Mouse (Mus musculus): ENCODE results near the gene Zfhx3.

Zfhx3 gene

GRCm38 (mm10) chr8:108951560-108951959 is 1009.1 kb downstream of the Zfhx3 start:
- no peak for DNase-seq

DNA sequence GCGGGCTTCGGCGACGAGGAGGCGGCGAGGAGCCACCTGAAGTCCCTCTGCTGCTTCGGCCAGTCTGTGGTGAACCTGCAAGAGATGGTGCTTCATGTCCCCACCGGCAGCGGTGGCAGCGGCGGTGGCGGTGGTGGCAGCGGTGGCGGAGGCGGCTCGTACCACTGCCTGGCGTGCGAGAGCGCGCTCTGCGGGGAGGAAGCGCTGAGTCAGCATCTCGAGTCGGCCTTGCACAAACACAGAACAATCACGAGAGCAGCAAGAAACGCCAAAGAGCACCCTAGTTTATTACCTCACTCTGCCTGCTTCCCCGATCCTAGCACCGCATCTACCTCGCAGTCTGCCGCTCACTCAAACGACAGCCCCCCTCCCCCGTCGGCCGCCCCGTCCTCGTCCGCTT is 1014.0 kb downstream of the Zfhx3 start:
- DNase-seq = no peak

DNA sequence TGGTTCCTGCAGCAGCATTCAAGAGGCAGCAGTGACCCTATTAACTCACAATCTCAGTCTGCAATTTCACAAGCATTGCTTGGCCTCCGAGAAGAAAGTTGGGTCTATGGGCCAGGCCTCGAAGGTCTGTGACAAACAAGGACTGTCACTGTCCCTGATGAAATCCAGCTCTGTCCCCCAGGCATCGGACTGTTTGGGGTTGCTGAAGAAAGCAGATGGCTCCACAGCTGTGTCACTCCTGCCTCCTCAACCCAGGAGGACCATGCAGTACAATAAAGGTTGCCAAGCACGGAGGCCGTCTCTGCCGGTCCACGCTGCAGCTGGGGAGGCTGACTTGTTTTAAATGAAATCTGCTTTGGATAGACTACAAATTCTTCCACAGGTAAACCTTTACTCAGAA is 1020.1 kb downstream of the Zfhx3 start:
- DNase-seq = no peak

GRCm38 (mm10) chr8:108963181-108963580 is 1020.7 kb downstream of the Zfhx3 start:
- no peak for DNase-seq

DNA sequence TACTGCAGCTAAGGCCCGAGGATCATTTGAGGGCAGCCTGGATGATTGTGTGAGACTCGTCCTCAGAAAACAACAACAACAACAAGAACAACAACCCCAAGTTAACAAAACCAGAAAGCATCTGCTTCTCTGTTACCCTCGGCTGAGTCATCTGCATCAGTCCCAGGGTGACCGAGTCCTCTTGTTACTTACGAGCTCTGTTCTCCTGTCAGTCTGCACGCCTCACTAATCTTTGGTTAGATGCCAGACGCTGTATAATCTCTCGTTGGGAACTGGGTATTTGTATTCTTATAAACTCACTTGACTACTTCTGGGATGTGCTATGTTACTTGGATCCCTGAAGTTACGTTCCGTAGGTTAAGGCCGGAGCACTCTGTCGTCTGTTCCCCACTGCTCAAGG is 1023.6 kb downstream of the Zfhx3 start:
- no peak for DNase-seq

GRCm38 (mm10) chr8:108973639-108974325 is 1031.3 kb downstream of the Zfhx3 start:
- DNase-seq = no peak

GRCm38 (mm10) chr8:108977693-108978361 is 1035.4 kb downstream of the Zfhx3 start:
- DNase-seq = no peak

GRCm38 (mm10) chr8:108978362-108978750 is 1035.9 kb downstream of the Zfhx3 start:
- no peak for DNase-seq

GRCm38 (mm10) chr8:108984904-108985303 is 1042.5 kb downstream of the Zfhx3 start:
- DNase-seq = no peak

- no peak for DNase-seq
Observed at GRCm38 (mm10) chr8:108989841-108990240, 1047.4 kb downstream of the Zfhx3 start.

- DNase-seq = no peak
Observed at GRCm38 (mm10) chr8:108990537-108990936, 1048.1 kb downstream of the Zfhx3 start.

DNA sequence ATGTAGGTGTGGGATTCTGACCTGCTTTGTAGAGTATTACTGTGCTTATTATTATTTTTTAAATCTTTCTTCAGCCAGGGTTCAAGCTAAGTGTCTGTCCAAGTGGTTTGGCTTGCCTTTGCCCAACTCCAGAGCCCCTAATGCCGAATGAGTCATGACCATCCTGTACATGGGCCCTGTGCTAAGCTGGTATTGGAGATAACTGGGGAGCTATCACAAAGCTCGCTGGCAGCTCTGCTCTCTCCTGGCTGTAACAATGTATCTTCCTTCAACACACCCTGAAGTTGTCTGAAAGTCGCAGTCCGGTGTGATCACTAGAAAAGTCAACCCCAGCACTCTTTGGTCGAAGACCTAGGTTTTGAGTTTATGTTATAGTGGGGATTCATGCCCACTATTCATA is 1049.0 kb downstream of the Zfhx3 start:
- DNase-seq = no peak

DNA sequence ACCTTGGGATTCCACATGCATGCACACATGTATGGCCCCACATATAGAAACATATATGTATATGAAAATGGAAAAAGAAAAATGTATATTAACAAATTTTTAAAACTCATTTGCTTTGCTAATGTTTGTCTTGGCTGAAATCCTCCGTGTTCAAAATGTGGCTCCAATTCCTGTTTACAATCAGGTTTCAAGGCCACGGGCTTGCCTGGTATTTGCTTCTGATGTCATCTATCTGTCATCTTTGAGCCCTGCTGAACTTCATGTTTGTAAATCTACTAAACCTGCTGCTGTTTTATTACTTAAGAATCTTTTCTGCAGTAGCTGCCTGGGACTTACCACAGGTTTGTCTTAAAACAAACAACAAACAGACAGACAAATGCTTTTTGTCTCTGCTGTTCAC is 1051.3 kb downstream of the Zfhx3 start:
- DNase-seq = no peak

DNA sequence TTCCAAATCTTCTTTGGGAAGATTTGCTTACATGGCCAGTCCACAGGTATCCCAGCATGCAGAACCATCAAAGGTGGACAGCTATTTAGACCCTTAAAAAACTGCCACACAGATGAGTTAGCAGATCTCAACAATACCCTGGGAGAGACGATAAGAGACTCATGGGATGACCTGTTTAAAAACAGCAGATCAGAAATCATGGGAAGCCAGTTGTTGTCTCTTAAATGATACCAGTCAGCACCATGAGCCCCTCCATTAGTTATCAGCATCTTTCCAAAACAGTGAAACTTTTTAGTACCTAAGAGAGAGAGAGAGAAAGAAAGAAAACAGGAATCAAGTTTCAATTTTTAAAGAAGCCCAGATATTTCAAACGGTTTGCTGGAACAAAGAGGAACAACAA is 1051.7 kb downstream of the Zfhx3 start:
- no peak for DNase-seq

DNA sequence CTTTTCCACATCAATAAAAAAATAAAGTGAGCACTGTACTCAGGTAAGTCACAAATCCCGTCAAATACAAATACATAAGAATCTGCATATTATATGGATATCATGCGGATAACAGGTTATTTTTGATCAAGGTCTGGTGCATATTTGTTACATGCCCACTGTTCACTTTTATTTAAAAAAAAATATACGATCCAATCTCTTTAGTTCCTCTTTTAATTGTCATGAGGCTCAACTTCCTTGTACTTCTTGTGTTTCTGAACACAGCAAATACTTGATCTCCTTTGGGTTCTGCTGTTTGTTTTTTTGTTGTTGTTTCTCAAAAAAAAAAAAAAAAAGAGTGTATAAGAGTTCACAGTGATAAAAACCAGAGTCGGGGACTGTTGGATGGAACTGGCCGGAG is 1052.4 kb downstream of the Zfhx3 start:
- DNase-seq = no peak

DNA sequence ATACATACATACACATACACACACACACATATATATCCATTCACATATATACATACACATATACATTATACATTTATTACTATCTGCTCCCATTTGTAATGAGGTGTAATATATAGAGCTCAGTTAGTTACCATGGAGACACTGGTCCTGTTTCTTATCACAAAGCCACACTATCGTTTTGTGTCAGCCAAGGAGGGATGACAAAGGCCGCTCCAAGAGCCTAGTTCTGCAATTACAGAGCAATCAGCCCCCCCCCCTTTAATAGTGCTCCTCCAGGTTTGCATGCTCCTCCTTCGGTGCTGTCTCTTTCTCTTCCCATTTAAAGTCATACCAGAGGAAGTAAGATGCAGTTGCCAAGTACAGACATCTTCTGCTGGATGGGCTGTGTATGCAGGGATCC is 1054.9 kb downstream of the Zfhx3 start:
- no peak for DNase-seq

DNA sequence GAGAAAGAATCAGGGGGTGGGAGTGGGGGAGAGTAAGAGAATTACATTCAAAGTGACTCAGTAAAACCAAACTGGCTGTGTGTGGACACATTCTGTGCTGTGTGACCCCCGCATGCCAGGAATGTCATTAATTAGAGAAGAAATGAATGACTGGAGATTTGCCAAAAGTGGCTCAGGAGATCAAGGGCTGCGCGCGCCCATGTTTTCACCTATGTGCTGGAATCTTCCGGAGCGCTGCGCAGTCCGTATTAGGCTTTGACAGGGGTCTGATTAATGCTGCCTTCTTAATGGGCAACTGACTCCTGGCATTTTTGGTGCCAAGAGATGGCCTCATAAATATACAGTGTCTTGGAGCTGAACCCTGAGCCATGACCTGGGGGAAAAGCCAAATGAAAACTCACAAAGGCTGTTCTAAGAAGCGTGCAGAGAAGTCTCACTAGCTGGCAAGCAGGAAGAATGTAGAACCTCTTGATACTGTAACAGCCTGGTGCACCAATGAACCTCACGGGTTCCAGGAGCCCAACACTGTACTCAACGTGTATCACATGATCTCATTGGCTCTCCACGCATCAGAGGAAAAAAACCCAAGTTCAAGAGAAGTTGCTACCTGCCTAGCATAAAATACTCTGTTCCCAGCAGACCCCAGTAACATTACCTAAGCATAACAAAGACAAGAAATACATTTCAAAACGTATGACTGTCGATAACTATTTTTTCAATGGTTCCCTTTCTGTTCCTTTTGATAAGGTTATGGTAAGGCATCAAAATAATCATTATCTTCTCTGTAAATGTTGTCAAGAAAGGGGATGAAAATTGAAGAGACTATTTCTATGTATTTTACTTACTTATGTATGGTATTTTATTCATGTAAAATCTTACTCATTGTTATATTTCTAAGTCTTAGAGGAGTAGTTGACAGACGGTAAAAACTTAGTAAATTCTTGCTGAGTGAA is 1057.1 kb downstream of the Zfhx3 start:
- DNase-seq = no peak

DNA sequence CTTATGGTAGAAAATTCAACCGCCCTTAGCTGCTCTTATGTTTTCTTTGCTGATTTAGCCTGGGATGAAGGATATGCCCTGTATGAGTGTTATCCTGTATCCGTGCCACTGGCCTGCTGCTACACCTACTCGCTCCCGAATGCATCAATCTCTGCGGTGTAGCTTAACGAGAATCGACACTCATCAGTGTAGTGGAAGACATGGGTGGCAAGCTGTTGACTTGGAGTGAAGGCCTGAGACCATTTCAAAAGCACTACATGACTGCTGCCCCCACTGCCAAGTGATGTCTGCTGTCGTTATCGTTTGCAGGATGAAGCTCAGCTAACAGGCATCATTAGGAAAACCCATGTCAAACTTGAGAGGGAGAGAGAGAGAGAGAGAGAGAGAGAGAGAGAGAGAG is 1058.6 kb downstream of the Zfhx3 start:
- DNase-seq = no peak

DNA sequence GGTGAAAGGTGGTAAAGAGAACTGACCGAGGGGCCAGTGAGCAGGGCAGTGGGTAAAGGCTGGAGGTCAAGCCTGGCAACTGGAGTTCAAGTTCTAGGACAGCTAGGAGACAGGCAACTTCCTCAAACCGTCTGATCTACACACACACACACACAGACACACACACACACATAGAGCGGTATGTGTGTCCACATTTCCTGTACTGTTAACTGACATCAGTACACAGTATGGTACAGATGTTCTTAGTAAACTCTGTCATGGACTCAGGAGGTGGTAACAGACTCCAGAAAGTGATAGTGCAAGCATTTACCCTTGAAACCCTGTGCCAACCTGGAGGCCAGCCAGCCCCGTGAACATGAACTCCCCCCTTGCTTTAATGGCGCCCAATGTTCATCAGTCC is 1059.5 kb downstream of the Zfhx3 start:
- no peak for DNase-seq

- no peak for DNase-seq
Observed at GRCm38 (mm10) chr8:109006986-109007385, 1064.5 kb downstream of the Zfhx3 start.

Data from thymus, adult 18-20 months (tissue).